Mouse (Mus musculus) lung, embryonic 16.5 days (tissue): ENCODE data around the gene Opa1. TPM values are rescaled to one million over a fixed set of nuclear protein-coding genes. Genes with fewer than 3 reads are reported as not detected.

Experiments used
- ATAC-seq: fragments of 200-750 bp; cut with Nextera tagmentation; 2 replicates; pipeline ENCODE4 v1.8.0; 2017; ENCODE audit warnings: low read depth, mild to moderate bottlenecking, moderate library complexity
- H3K27ac ChIP-seq: fragments of 300-500 bp; sonication (generic); 2 replicates; pipeline ENCODE4 v1.5.1; 2014; ENCODE audit warnings: mild to moderate bottlenecking, control low read depth, low read length
- H3K27me3 ChIP-seq: fragments of 300-500 bp; sonication (generic); 2 replicates; pipeline ENCODE4 v1.6.1; 2014; ENCODE audit warnings: low read depth, low read length, mixed read lengths; ENCODE audit not compliant: control insufficient read depth, insufficient read depth
- H3K36me3 ChIP-seq: fragments of 300-500 bp; sonication (generic); 2 replicates; pipeline ENCODE4 v1.6.1; 2014; ENCODE audit warnings: low read length; ENCODE audit not compliant: control insufficient read depth, insufficient read depth
- H3K4me1 ChIP-seq: fragments of 300-500 bp; sonication (generic); replicated peaks from 2 replicates; pipeline ENCODE4 v1.6.1; 2014; ENCODE audit warnings: low read length, mixed read lengths; ENCODE audit not compliant: control insufficient read depth, insufficient read depth
- H3K4me2 ChIP-seq: fragments of 300-500 bp; sonication (generic); 2 replicates; pipeline ENCODE4 v1.6.1; 2014; ENCODE audit warnings: low read depth, low read length, control low read depth
- H3K4me3 ChIP-seq: fragments of 300-500 bp; sonication (generic); 2 replicates; pipeline ENCODE4 v1.5.1; 2014; ENCODE audit warnings: mild to moderate bottlenecking, low read length, control low read depth
- H3K9ac ChIP-seq: fragments of 300-500 bp; sonication (generic); 2 replicates; pipeline ENCODE4 v1.6.1; 2014; ENCODE audit warnings: low read length, control low read depth
- H3K9me3 ChIP-seq: fragments of 300-500 bp; sonication (generic); 2 replicates; pipeline ENCODE4 v1.6.1; 2016; ENCODE audit warnings: low read length; ENCODE audit not compliant: control insufficient read depth
- WGBS: fragments of 180-500 bp; shearing (Covaris S2); extraction: QIAGEN DNeasy Blood & Tissue Kit; methylation state at CpG from one replicate; pipeline ENCODE4 v1.1.7; 2014; 5-methylcytosine and 5-hydroxymethylcytosine counted together
- polyA plus RNA-seq: library from polyadenylated mRNA; unstranded; fragments of >200 nt; fragmentation: Nextera tagmentation; extraction: Ambion mirVana; gene quantifications from 2 replicates; pipeline ENCODE4 v1.2.1, GENCODE M21; 2015

Gene Opa1
- polyA plus RNA-seq, 1 experiment from 2014 or later: 31.4 TPM

DNA sequence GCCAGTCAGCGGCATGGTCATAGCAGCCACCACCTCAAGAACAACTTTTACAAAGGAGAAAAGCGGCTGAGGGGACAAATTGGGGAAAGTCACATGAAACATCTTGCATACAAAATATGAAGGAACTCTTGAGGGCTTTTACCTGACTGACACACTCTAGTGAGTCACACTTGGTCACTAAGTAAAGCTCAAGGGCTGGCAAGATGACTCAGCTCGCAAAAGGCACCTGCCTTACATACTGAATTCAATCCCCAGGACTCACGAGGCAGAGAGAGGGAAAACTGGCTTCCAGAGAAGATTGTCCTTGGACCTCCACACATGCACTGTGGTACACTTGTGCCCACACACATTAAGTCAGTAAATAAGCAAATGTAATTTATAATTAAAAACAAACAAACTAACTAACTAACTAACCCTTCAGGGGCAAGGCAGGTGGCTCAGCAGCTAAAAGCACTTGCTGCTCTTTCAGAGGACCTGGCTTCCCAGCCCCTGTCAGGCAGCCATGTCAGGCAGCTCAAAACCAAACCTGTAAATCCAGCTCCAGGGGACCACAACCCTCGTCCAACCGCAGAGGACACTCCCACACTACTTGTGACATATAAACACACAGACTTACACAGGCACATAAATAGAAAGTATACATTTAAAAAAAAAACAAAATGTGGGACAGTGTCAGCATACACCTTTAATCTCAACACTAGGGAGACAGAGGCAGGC lies 84.1 kb downstream of the Opa1 start:
- no peak overlapping the region for H3K4me2 ChIP-seq
- no peaks in the 10 kb centered on the region for H3K27me3 ChIP-seq
- H3K36me3 ChIP-seq: no peaks in the 10 kb centered on the region
- no peak overlapping the region for H3K27ac ChIP-seq
- H3K9me3 ChIP-seq: no peaks in the 10 kb centered on the region
- ATAC-seq: no peak
- H3K9ac ChIP-seq: no peak overlapping the region
- 51% methylated on average over 6 of the region's 6 CpGs for WGBS
- no peak overlapping the region for H3K4me3 ChIP-seq
- peaks cover 21% of the 10 kb centered on the region for H3K4me1 ChIP-seq

DNA sequence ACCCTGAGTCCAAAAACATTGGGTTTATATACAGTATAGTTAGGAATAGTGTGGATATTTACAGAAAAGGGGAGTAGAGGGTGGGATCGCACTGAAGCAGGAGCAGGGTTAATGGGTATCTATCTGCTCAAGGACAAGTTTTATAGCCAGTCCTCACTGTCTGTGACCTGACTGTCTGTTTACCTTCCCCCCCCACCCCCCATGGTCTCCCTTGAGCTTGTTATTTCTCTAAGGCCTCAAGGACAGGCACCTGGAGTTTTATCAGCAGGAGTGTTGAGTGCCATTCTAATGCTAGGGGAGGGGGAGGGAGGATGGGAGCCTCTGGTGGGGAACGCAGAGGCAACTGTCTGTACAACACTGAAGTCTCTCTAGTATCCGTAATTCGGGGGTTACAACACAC lies 85.3 kb downstream of the Opa1 start:
- Histone ChIP-seq H3K9ac (no peak overlapping the region), H3K9me3 (no peaks in the 10 kb centered on the region), H3K27ac (no peak overlapping the region), H3K27me3 (no peaks in the 10 kb centered on the region), H3K4me1 (peaks cover 21% of the 10 kb centered on the region), H3K4me3 (no peak overlapping the region), H3K4me2 (no peak overlapping the region), H3K36me3 (no peaks in the 10 kb centered on the region)
- WGBS: 41% methylated on average over 4 of the region's 4 CpGs
- no peak for ATAC-seq

DNA sequence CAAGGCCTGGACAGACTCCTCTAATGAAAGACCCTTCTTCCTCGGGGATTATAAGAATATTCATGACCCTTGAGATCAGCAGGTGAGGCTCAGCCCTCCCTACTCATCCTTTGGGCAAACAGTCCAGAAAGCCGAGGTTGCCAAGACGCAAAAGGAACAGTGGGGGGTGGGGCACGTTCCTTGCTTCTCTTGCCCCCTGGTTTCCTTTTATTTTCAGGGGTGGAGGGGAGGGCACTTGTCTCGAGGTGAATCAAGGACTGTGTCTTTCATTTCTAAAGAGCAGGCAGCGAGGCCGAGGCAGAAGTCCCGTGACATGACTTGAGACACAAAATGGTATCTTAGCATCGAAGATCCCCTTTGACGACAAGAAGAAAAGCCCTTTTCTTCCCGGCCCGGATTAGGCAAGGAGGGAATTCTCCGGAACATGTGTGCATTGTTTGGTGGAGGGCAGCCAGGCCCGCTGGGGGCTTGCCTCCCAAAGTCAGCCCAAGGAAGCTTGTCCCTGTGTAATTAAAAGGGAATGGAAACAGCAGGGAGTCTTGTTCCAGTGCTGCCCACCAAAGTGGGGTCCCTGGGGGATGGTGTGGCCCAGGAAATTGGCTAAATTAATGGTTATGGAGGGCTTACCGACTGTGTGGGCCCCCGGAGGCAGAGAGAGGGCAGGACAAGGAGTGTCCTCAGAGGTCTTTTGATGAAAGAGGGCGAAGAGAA lies 88.0 kb downstream of the Opa1 start:
- Histone ChIP-seq H3K36me3 (no peaks in the 10 kb centered on the region), H3K27me3 (no peaks in the 10 kb centered on the region), H3K9ac (no peak overlapping the region), H3K4me2 (no peak overlapping the region), H3K4me1 (peaks cover 11% of the 10 kb centered on the region), H3K27ac (no peak overlapping the region), H3K4me3 (no peak overlapping the region), H3K9me3 (no peaks in the 10 kb centered on the region)
- 37% methylated on average over 17 of the region's 17 CpGs for WGBS
- no peak for ATAC-seq

DNA sequence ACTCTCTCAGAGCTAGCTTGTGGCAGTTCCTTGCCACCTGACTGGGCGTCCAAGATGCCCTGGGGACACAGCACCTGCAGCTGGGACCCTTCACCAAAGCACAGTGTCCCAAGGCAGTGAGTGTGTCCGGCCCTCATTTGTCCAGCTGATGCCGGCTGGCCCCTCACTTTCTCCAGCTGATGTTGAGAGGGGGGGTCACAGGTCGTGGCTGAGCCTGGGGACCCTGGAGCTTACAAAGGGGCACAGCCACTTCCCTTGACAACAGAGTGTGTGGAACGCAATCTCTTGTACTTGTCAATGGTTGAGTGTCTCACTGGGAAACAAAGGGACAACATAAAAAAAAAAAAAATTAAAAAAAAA lies 88.5 kb downstream of the Opa1 start:
- ATAC-seq: no peak
- no peak overlapping the region for H3K4me3 ChIP-seq
- H3K9me3 ChIP-seq: no peaks in the 10 kb centered on the region
- peaks cover 6% of the 10 kb centered on the region for H3K4me1 ChIP-seq
- no peaks in the 10 kb centered on the region for H3K27me3 ChIP-seq
- 31% methylated on average over 5 of the region's 5 CpGs for WGBS
- H3K4me2 ChIP-seq: no peak overlapping the region
- H3K27ac ChIP-seq: no peak overlapping the region
- no peaks in the 10 kb centered on the region for H3K36me3 ChIP-seq
- no peak overlapping the region for H3K9ac ChIP-seq

DNA sequence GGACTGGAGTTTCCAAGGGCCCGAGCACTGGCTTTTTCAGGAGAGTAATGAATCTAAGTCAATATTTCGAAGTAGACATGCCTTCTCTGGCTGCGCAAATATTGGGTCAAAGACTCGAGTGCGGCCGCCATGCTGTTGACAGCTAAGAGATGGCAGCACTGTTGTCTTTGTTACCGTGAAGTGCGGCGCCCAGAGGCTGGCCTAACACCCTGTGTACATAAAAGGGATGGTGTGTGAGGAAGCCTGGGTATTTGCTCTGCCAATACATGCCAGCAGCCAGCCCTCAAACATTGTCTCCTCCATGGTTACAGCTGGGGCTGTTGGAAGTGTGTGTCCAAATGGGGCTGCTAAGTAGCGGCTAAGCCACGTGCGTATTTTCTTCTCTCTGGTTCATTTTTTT lies 89.3 kb downstream of the Opa1 start:
- ATAC-seq: peak; percentile 88
- Histone ChIP-seq H3K4me2 (peak overlapping the region; percentile 25; the same call in 1 of the 2 replicates), H3K4me3 (no peak overlapping the region), H3K27ac (no peak overlapping the region), H3K9me3 (no peaks in the 10 kb centered on the region), H3K9ac (no peak overlapping the region), H3K36me3 (no peaks in the 10 kb centered on the region), H3K27me3 (no peaks in the 10 kb centered on the region), H3K4me1 (peaks cover 4% of the 10 kb centered on the region; the same call in 1 of the 2 replicates)
- WGBS: 59% methylated on average over 12 of the region's 12 CpGs

DNA sequence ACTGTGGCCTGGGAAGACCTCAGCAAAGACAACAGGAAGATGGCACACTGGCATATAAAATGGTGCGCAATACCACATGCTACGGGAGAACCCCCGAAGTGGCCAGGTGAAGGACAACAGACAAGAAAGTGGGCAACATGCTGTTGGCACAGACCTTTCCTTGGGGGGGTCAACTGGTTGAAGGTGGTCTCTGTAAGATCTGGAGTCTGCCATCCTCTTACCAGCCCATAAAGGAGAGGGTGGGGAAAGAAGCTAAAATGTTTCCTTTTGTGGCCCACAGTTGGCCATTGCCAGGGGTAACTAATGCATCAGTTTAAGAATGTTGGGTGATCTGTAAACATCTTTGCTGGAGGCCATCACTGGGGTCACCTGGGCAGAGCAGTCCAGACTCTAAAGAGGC lies 91.7 kb downstream of the Opa1 start:
- H3K4me2 ChIP-seq: no peak overlapping the region
- H3K36me3 ChIP-seq: no peaks in the 10 kb centered on the region
- H3K27ac ChIP-seq: no peak overlapping the region
- no peak for ATAC-seq
- H3K4me1 ChIP-seq: peaks cover 4% of the 10 kb centered on the region; the same call in 1 of the 2 replicates
- no peak overlapping the region for H3K9ac ChIP-seq
- H3K27me3 ChIP-seq: no peaks in the 10 kb centered on the region
- H3K9me3 ChIP-seq: no peaks in the 10 kb centered on the region
- H3K4me3 ChIP-seq: no peak overlapping the region
- WGBS: 97% methylated on average over 3 of the region's 3 CpGs

DNA sequence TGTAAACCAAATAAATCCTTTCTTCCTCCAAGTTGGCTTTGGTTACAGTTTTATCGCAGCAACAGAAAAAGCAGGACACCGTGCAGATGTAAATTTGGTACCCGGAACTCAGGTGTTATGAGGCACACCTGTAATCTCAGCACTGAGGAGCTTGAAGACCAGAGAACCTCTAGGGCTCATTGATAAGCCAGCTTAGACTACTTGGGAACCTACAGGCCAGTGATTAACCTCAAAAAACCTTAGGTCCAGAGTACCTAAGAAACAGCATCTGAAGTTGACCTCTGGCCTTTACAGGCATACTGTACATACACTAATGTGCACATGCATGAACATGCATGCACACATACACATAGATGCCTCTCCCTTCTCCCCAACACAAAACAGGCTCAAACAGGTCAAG lies 94.1 kb downstream of the Opa1 start:
- H3K9ac ChIP-seq: no peak overlapping the region
- ATAC-seq: no peak
- 92% methylated on average over 3 of the region's 3 CpGs for WGBS
- H3K27me3 ChIP-seq: no peaks in the 10 kb centered on the region
- no peak overlapping the region for H3K4me3 ChIP-seq
- H3K36me3 ChIP-seq: no peaks in the 10 kb centered on the region
- H3K9me3 ChIP-seq: no peaks in the 10 kb centered on the region
- H3K27ac ChIP-seq: no peak overlapping the region
- no peak overlapping the region for H3K4me2 ChIP-seq
- no peaks in the 10 kb centered on the region; the same call in 1 of the 2 replicates for H3K4me1 ChIP-seq

DNA sequence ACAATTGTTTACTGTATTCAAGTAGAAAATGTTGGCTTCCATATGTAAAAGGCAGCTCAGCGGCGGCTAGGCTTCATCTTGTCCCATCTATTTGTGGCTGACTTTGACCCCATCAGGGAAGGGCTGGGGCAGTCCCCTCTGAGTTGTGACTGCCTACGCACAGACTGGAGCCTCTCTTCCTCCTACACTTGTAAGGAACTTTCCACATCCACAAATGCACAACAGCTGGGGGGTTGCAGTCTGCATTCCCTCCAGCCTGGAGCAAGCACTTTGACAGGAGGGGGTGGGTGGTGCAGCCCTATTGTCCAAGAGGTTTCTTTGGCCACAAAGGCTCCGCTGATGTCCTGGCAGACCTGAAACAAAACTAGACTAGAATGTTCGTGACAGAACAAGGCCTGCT lies 100.5 kb downstream of the Opa1 start:
- Histone ChIP-seq H3K36me3 (no peaks in the 10 kb centered on the region), H3K27me3 (no peaks in the 10 kb centered on the region), H3K4me3 (no peak overlapping the region), H3K27ac (no peak overlapping the region), H3K9ac (no peak overlapping the region), H3K9me3 (no peaks in the 10 kb centered on the region), H3K4me2 (no peak overlapping the region), H3K4me1 (peaks cover 10% of the 10 kb centered on the region)
- ATAC-seq: no peak
- 73% methylated on average over 5 of the region's 5 CpGs for WGBS

DNA sequence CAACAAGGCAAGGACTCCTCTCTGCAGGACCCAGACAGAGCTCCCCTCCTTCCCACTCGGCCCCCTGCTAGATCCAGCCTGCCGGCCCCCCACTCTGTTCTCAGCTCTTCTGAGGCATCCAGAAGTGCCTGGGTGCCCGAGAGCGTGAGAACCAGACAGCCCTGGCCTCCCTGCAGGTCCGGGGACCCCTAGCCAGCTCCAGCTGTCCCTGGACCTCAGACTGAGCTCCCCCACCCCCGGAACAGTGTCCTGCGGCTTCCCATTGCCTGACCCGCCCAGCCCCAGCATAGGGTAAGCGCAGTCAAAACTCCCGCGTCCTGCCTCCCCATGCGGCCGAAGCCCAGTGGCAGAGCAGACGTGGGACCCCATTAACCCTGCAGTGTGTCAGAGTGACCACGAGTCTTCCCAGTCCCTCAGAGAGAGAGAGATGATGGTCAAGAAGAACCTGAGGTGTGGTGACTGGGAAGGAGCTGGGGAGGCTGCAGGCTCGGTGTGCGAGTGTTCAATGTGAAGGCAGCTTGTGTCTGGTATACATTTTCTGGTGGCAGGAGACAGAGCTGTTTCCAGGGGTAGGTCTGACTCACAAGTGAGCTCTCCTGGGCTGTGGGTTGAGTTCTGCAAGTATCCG lies 101.5 kb downstream of the Opa1 start:
- no peak overlapping the region for H3K4me3 ChIP-seq
- H3K4me2 ChIP-seq: no peak overlapping the region
- H3K9me3 ChIP-seq: no peaks in the 10 kb centered on the region
- WGBS: 72% methylated on average over 18 of the region's 18 CpGs
- H3K9ac ChIP-seq: no peak overlapping the region
- no peak overlapping the region for H3K27ac ChIP-seq
- ATAC-seq: no peak
- no peaks in the 10 kb centered on the region for H3K27me3 ChIP-seq
- H3K36me3 ChIP-seq: no peaks in the 10 kb centered on the region
- peaks cover 10% of the 10 kb centered on the region for H3K4me1 ChIP-seq
